Mouse (Mus musculus) erythroblast, adult 5-6 weeks (primary cell): ENCODE data around the gene Adamts6. TPM values are rescaled to one million over a fixed set of nuclear protein-coding genes. Genes with fewer than 3 reads are reported as not detected.

ENCODE experiments used
- ATAC-seq: replicated peaks from 2 replicates; pipeline ENCODE4 v1.8.0; 2016; ENCODE audit warnings: moderate number of reproducible peaks, mild to moderate bottlenecking, moderate TSS enrichment, inconsistent platforms; ENCODE audit not compliant: poor library complexity, low FRiP score, severe bottlenecking
- total RNA-seq, 2 experiments: library from RNA; stranded (forward) in 1 of 2; stranded (reverse) in 1 of 2; fragments of 150-400 nt in 1 of 2; fragments of 200-764, 138-1000 nt in 1 of 2; gene quantifications; 2 replicates each; pipeline versions ENCODE4 v1.2.3 to v1.2.4; 2015 to 2017; ENCODE audit warnings: low replicate concordance in 2 of 2

The Adamts6 gene
- total RNA-seq, 2 experiments from 2014 or later: 0.26 to 0.77 TPM

GRCm38 (mm10) chr13:104453271-104453974, 165.8 kb downstream of the Adamts6 start:
- no peak for ATAC-seq

- no peak for ATAC-seq
Observed at GRCm38 (mm10) chr13:104460287-104460686, 172.7 kb downstream of the Adamts6 start.

- no peak for ATAC-seq
Observed at GRCm38 (mm10) chr13:104468061-104468460, 180.4 kb downstream of the Adamts6 start.

GRCm38 (mm10) chr13:104476285-104476956, 188.8 kb downstream of the Adamts6 start:
- no peak for ATAC-seq

- ATAC-seq: no peak
Observed at GRCm38 (mm10) chr13:104482426-104483089, 194.9 kb downstream of the Adamts6 start.

GRCm38 (mm10) chr13:104483111-104483722, 195.6 kb downstream of the Adamts6 start:
- ATAC-seq: no peak

- ATAC-seq: no peak
Observed at GRCm38 (mm10) chr13:104491046-104491811, 203.6 kb downstream of the Adamts6 start.

- ATAC-seq: no peak
Observed at GRCm38 (mm10) chr13:104493466-104493993, 205.9 kb downstream of the Adamts6 start.

- no peak for ATAC-seq
Observed at GRCm38 (mm10) chr13:104494200-104494873, 206.7 kb downstream of the Adamts6 start.

GRCm38 (mm10) chr13:104497592-104497991, 210.0 kb downstream of the Adamts6 start:
- no peak for ATAC-seq

GRCm38 (mm10) chr13:104498669-104499068, 211.0 kb downstream of the Adamts6 start:
- ATAC-seq: no peak

- ATAC-seq: no peak
Observed at GRCm38 (mm10) chr13:104499116-104500040, 211.7 kb downstream of the Adamts6 start.

- ATAC-seq: no peak
Observed at GRCm38 (mm10) chr13:104502406-104502805, 214.8 kb downstream of the Adamts6 start.

GRCm38 (mm10) chr13:104504043-104504442, 216.4 kb downstream of the Adamts6 start:
- no peak for ATAC-seq

- no peak for ATAC-seq
Observed at GRCm38 (mm10) chr13:104506165-104506875, 218.7 kb downstream of the Adamts6 start.

- no peak for ATAC-seq
Observed at GRCm38 (mm10) chr13:104507671-104508070, 220.0 kb downstream of the Adamts6 start.
